Mouse (Mus musculus) small intestine, adult 2 months (tissue): ENCODE results near the gene Cemip2. TPM values are rescaled to one million over a fixed set of nuclear protein-coding genes. Genes with fewer than 3 reads are reported as not detected.

Source experiments
- H3K27ac ChIP-seq: fragments of 200-500 bp; 2 replicates; pipeline ENCODE4 v1.5.1; 2012; ENCODE audit warnings: low read depth, low read length, control low read depth, inconsistent platforms; ENCODE audit not compliant: insufficient read depth
- H3K27me3 ChIP-seq: fragments of 200-500 bp; 2 replicates; pipeline ENCODE4 v1.6.1; 2012; ENCODE audit warnings: mild to moderate bottlenecking, moderate library complexity, low read length, inconsistent platforms; ENCODE audit not compliant: control insufficient read depth, insufficient read depth
- H3K36me3 ChIP-seq: fragments of 200-500 bp; 2 replicates; pipeline ENCODE4 v1.6.1; 2012; ENCODE audit warnings: mild to moderate bottlenecking, low read length, control low read depth, inconsistent platforms; ENCODE audit not compliant: control insufficient read depth, insufficient read depth
- H3K4me1 ChIP-seq: fragments of 200-500 bp; 2 replicates; pipeline ENCODE4 v1.6.1; 2012; ENCODE audit warnings: low read length, inconsistent platforms, mixed read lengths; ENCODE audit not compliant: control insufficient read depth, insufficient read depth, insufficient read length
- H3K4me3 ChIP-seq: fragments of 200-500 bp; 2 replicates; pipeline ENCODE4 v1.5.1; 2012; ENCODE audit warnings: low read depth, mild to moderate bottlenecking, control low read depth, inconsistent platforms, low read length, moderate library complexity
- CTCF ChIP-seq: fragments of 200-500 bp; IDR thresholded peaks from 2 replicates; pipeline ENCODE4 v1.5.1; 2012; ENCODE audit warnings: low read depth, mild to moderate bottlenecking, control low read depth, inconsistent platforms, low read length, moderate library complexity, mixed read lengths; ENCODE audit not compliant: insufficient replicate concordance, insufficient read length; ENCODE audit errors: extremely low read depth
- POLR2A ChIP-seq: fragments of 200-500 bp; IDR thresholded peaks from 2 replicates; pipeline ENCODE4 v1.6.1; 2012; ENCODE audit warnings: low read depth, mild to moderate bottlenecking, control low read depth, inconsistent platforms, low read length, moderate library complexity
- WGBS: fragments of 180-500 bp; shearing (Covaris S2); methylation state at CpG from one replicate; pipeline ENCODE4 v1.1.7; 2018; 5-methylcytosine and 5-hydroxymethylcytosine counted together
- polyA plus RNA-seq: library from polyadenylated mRNA; depleted of rRNA; stranded (reverse); fragments of >200 nt; gene quantifications from 2 replicates; pipeline ENCODE4 v1.2.3, GENCODE M21; 2012

Cemip2 gene
- polyA plus RNA-seq, 1 experiment = 3.8 TPM

GRCm38 (mm10) chr19:21884385-21884784 is 106.2 kb downstream of the Cemip2 start:
- no peaks in the 10 kb centered on the region for H3K36me3 ChIP-seq
- H3K4me1 ChIP-seq = no peaks in the 10 kb centered on the region
- TF ChIP-seq POLR2A (no peak), CTCF (no peak)
- H3K4me3 ChIP-seq = no peak overlapping the region
- no peak overlapping the region for H3K27ac ChIP-seq
- no peaks in the 10 kb centered on the region for H3K27me3 ChIP-seq
- WGBS = 78% methylated on average over 4 of the region's 4 CpGs

GRCm38 (mm10) chr19:21886166-21886657 is 108.1 kb downstream of the Cemip2 start:
- Histone ChIP-seq H3K27ac (no peak overlapping the region), H3K4me3 (no peak overlapping the region), H3K36me3 (no peaks in the 10 kb centered on the region), H3K27me3 (no peaks in the 10 kb centered on the region), H3K4me1 (no peaks in the 10 kb centered on the region)
- 52% methylated on average over 4 of the region's 4 CpGs for WGBS
- no peak for TF ChIP-seq CTCF
- TF ChIP-seq POLR2A = no peak

- Histone ChIP-seq H3K4me3 (no peak overlapping the region), H3K36me3 (no peaks in the 10 kb centered on the region), H3K27me3 (no peaks in the 10 kb centered on the region), H3K27ac (no peak overlapping the region), H3K4me1 (no peaks in the 10 kb centered on the region)
- TF ChIP-seq CTCF (no peak), POLR2A (no peak)
- WGBS = 70% methylated on average over 2 of the region's 2 CpGs
Measured at GRCm38 (mm10) chr19:21890699-21891098, 112.6 kb downstream of the Cemip2 start.

- TF ChIP-seq POLR2A (no peak), CTCF (no peak)
- Histone ChIP-seq H3K4me3 (no peak overlapping the region), H3K27ac (no peak overlapping the region), H3K36me3 (no peaks in the 10 kb centered on the region), H3K27me3 (no peaks in the 10 kb centered on the region), H3K4me1 (0 out of 2 replicates have a peak, but pooled peaks cover 2% of the 10 kb centered on the region)
- WGBS = 88% methylated on average over 3 of the region's 3 CpGs
Measured at GRCm38 (mm10) chr19:21894792-21895191, 116.7 kb downstream of the Cemip2 start.

GRCm38 (mm10) chr19:21895540-21895939 is 117.4 kb downstream of the Cemip2 start:
- no peaks in the 10 kb centered on the region for H3K36me3 ChIP-seq
- 0 out of 2 replicates have a peak, but pooled peaks cover 2% of the 10 kb centered on the region for H3K4me1 ChIP-seq
- WGBS = 64% methylated on average over 5 of the region's 5 CpGs
- H3K27me3 ChIP-seq = no peaks in the 10 kb centered on the region
- TF ChIP-seq CTCF = no peak
- no peak for TF ChIP-seq POLR2A
- H3K27ac ChIP-seq = no peak overlapping the region
- H3K4me3 ChIP-seq = no peak overlapping the region

- H3K27me3 ChIP-seq = no peaks in the 10 kb centered on the region
- TF ChIP-seq CTCF (no peak), POLR2A (no peak)
- no peaks in the 10 kb centered on the region for H3K36me3 ChIP-seq
- no peak overlapping the region for H3K27ac ChIP-seq
- no peak overlapping the region for H3K4me3 ChIP-seq
- 61% methylated on average over 7 of the region's 7 CpGs for WGBS
- 0 out of 2 replicates have a peak, but pooled peaks cover 2% of the 10 kb centered on the region for H3K4me1 ChIP-seq
Measured at GRCm38 (mm10) chr19:21897122-21897827, 119.1 kb downstream of the Cemip2 start.
